Mouse (Mus musculus) cerebellum, postnatal 4 days (tissue): Measurements from ENCODE around the gene Pif1.

Experiments
- DNase-seq, 2 experiments: peaks; one replicate each; pipeline ENCODE4 v3.0.0; 2022; ENCODE audit warnings: low spot score in 2 of 2, mixed read lengths in 1 of 2

Gene Pif1

GRCm38 (mm10) chr9:65586406-65587269, at the start of gene Pif1:
TSS of gene Pif1 (plus strand) at chr9:65587160.
- peak in 1 of 2 experiments; percentile 74 for DNase-seq

GRCm38 (mm10) chr9:65537901-65538630, 48.9 kb upstream of the Pif1 start:
- no peak for DNase-seq

GRCm38 (mm10) chr9:65539697-65540096, 47.3 kb upstream of the Pif1 start:
- no peak for DNase-seq

GRCm38 (mm10) chr9:65541126-65542068, 45.6 kb upstream of the Pif1 start:
- DNase-seq: no peak

GRCm38 (mm10) chr9:65542111-65542524, 44.8 kb upstream of the Pif1 start:
- DNase-seq: no peak

- no peak for DNase-seq
Measured at GRCm38 (mm10) chr9:65545635-65546412, 41.1 kb upstream of the Pif1 start.

GRCm38 (mm10) chr9:65546413-65546695, 40.6 kb upstream of the Pif1 start:
- DNase-seq: no peak

- DNase-seq: no peak
Measured at GRCm38 (mm10) chr9:65547111-65547510, 39.8 kb upstream of the Pif1 start.

GRCm38 (mm10) chr9:65547844-65548243, 39.1 kb upstream of the Pif1 start:
- no peak for DNase-seq

- no peak for DNase-seq
Measured at GRCm38 (mm10) chr9:65548311-65548710, 38.6 kb upstream of the Pif1 start.

- DNase-seq: no peak
Measured at GRCm38 (mm10) chr9:65549139-65549538, 37.8 kb upstream of the Pif1 start.

- DNase-seq: no peak
Measured at GRCm38 (mm10) chr9:65549643-65550042, 37.3 kb upstream of the Pif1 start.

GRCm38 (mm10) chr9:65550079-65550831, 36.7 kb upstream of the Pif1 start:
- no peak for DNase-seq

- DNase-seq: no peak
Measured at GRCm38 (mm10) chr9:65551035-65551434, 35.9 kb upstream of the Pif1 start.

- no peak for DNase-seq
Measured at GRCm38 (mm10) chr9:65552141-65552540, 34.8 kb upstream of the Pif1 start.

- no peak for DNase-seq
Measured at GRCm38 (mm10) chr9:65552711-65553110, 34.2 kb upstream of the Pif1 start.

GRCm38 (mm10) chr9:65555001-65555405, 32.0 kb upstream of the Pif1 start:
- no peak for DNase-seq

- DNase-seq: no peak
Measured at GRCm38 (mm10) chr9:65555621-65556020, 31.3 kb upstream of the Pif1 start.

GRCm38 (mm10) chr9:65556349-65556748, 30.6 kb upstream of the Pif1 start:
- no peak for DNase-seq

- no peak for DNase-seq
Measured at GRCm38 (mm10) chr9:65556979-65557378, 30.0 kb upstream of the Pif1 start.
